Mouse (Mus musculus): ENCODE data around the gene Ube2e2.

The Ube2e2 gene

GRCm38 (mm10) chr14:18893947-18894445, at the start of gene Ube2e2:
Ube2e2 (minus strand) TSS chr14:18894267.
- DNase-seq: no peak

GRCm38 (mm10) chr14:18940068-18940467, 46.0 kb upstream of the Ube2e2 start:
- no peak for DNase-seq

GRCm38 (mm10) chr14:18903553-18903952, 9.5 kb upstream of the Ube2e2 start:
- no peak for DNase-seq

GRCm38 (mm10) chr14:18893121-18893946, 733 bp downstream of the Ube2e2 start:
- peak; percentile 95 for DNase-seq

GRCm38 (mm10) chr14:18889571-18889970, 4.5 kb downstream of the Ube2e2 start:
- DNase-seq: no peak

DNA sequence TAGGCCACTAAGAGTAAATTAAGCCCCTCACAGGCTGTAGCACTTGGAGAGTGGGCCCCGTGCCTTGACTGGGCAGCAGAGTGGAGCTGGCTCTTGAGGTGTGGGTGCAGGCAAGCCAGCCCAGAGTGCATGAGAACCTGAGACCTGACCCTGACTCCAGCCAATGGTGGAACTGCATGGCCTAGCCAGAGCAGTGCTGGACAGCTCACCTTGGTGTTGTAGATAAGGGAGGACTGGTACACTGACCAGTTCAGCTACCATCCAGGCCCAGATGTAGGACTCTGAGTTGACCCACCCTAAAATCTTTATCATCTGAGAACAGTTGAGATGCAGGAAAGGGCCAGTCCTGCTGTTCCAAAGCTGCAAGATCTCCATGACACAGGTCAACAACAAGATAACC, 11.6 kb downstream of the Ube2e2 start:
- no peak for DNase-seq

- no peak for DNase-seq
These were observed 23.4 kb downstream of the Ube2e2 start for GRCm38 (mm10) chr14:18870716-18871115.

DNA sequence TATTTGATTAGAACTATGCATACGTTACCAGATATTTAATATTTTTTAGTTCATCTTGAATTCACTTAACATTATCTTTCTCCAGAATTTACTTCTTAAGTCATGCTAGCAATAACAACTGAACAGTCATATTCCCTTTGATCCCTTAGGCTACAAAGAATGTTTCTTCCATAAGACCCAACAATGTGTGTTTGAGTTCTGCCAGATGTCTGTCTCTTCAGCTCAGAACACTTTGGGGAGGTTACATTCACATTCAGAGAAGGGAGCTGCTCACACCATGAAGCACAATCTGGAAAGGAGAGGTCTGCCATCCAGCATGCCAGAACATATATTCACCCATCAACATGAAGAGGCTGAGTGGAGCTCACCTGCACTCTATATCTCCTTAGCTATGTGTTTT, 65.4 kb downstream of the Ube2e2 start:
- DNase-seq: peak; percentile 19

- no peak for DNase-seq
These were observed 67.3 kb downstream of the Ube2e2 start for GRCm38 (mm10) chr14:18826753-18827152.

- no peak for DNase-seq
These were observed 73.4 kb downstream of the Ube2e2 start for GRCm38 (mm10) chr14:18820713-18821112.

- no peak for DNase-seq
These were observed 97.2 kb downstream of the Ube2e2 start for GRCm38 (mm10) chr14:18796857-18797256.

DNA sequence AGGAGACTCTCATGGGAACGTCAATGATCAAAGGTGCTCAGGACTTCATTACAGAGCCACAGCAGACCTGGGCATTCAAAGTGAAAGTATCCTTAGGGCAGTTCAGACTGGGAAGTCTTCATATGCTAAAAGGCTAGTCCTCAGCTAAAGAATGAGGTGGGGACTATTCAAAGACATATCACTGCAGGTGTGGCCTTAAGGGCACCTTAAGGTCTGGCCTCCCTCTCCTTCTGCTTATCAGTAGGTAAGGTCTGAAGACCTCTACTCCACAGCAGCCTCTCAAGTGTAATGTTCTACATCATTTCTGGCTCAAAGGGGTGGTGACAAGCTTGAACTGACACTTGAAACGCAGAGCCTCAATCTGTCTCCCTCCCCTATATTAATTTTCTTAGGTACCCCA, 98.3 kb downstream of the Ube2e2 start:
- no peak for DNase-seq

- peak; percentile 5 for DNase-seq
These were observed 114.9 kb downstream of the Ube2e2 start for GRCm38 (mm10) chr14:18778993-18779675.

- DNase-seq: no peak
These were observed 115.8 kb downstream of the Ube2e2 start for GRCm38 (mm10) chr14:18778241-18778640.

DNA sequence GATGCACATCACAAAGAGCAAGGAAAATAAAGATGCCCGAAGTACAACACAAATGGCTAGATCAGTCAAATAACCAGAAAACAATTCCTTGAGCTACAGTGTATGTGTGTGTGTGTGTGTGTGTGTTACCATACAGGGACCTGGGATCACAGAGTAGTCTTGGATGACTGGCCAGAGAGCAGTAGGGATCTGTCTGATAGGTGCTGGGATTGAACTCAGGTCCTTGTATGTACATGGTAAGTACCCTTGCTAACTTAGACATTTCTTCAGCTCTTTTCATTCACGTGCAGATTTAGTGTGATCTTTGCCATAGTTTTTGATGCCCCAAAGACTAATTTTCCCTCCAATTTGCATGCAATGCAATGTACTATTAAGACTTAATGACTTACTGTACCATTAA, 117.9 kb downstream of the Ube2e2 start:
- DNase-seq: no peak

- DNase-seq: no peak
These were observed 120.3 kb downstream of the Ube2e2 start for GRCm38 (mm10) chr14:18773724-18774123.

GRCm38 (mm10) chr14:18759601-18760356, 134.3 kb downstream of the Ube2e2 start:
- DNase-seq: no peak

- DNase-seq: no peak
These were observed 135.2 kb downstream of the Ube2e2 start for GRCm38 (mm10) chr14:18758595-18759532.

- DNase-seq: no peak
These were observed 136.1 kb downstream of the Ube2e2 start for GRCm38 (mm10) chr14:18758003-18758402.

GRCm38 (mm10) chr14:18755410-18755809, 138.7 kb downstream of the Ube2e2 start:
- no peak for DNase-seq

- no peak for DNase-seq
These were observed 139.5 kb downstream of the Ube2e2 start for GRCm38 (mm10) chr14:18754595-18754994.

DNA sequence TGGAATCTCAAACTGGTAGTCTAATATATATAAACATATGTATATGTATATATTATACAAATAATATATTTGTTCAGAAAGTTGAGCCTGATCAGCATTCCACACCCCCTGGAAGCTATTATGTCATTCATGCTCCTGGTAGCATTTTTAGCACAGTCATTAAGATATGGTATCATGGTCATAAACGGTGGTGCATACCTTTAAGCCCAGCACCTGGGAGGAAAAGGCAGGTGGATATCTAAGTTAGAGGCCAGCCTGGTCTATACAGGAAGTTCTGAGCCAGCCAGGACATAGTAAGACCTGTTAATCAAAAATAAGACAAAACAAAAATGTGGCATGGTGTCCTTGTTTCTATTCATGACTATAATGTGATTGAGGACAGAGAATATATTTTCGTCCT, 140.1 kb downstream of the Ube2e2 start:
- no peak for DNase-seq

Data from lung, postnatal 10 days (tissue).